Mouse (Mus musculus): ENCODE measurements around the gene Otop3. TPM values are rescaled to one million over a fixed set of nuclear protein-coding genes. Genes with fewer than 3 reads are reported as not detected.
A peak's percentile ranks its signal among the peaks of the same experiment; 100 is the strongest.
"Not testable (repeated sequence)": the region's sequence is repeated elsewhere in the genome, so short reads cannot be mapped to it uniquely, and the experiment has no call there.

The Otop3 gene
- total and polyA plus RNA-seq, 2 experiments from 2014 or later, result 2.2 to 2.7 TPM

DNA sequence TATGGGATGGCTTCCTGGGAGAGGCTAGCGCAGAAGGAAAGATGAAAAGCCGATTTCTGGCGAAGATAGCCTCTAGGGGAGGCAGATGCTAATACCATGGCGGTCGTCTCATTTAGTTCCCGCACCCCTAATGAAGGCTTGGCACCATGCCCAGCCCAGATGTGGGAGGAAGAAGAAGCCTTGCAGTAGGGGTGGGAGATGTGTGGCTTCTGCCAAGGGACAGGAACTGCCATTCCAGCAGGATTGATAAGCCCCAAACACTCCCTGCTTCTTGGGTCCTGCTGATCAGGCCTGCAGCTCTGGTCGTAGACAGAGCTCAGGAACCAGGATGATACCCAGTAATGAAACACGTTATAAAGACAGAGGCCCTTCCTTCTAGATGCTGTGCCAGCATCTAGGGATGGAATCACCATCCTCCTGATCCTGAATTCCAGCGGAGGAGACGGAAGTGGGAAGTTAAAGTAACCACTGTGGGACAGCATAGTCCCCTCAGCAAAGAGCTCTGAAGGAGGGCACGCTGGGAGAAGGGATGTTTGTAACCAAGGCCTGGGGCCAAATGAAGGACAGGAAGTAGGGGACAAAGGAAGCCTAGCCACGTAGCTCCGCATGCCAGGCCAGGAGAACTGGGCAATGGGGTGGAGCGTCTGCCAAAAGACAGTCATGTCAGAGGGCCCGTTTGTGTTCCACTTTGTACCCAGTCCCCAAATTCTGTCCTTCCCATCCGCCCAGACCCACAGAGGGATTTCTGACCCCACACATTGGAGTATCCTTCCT, 49.4 kb downstream of the Otop3 start:
- Histone ChIP-seq H3K27me3 (ENCODE audit: insufficient read depth, low read length) (no peaks in the 10 kb centered on the region), H3K4me2 (ENCODE audit: low read depth, low read length) (peak overlapping the region; percentile 81), H3K4me3 (ENCODE audit: low read length) (peak overlapping the region; percentile 96), H3K36me3 (ENCODE audit: insufficient read depth, low read length) (no peaks in the 10 kb centered on the region), H3K9me3 (ENCODE audit: low read length) (no peaks in the 10 kb centered on the region), H3K4me1 (ENCODE audit: insufficient read depth, low read length) (peaks cover 19% of the 10 kb centered on the region), H3K27ac (peak overlapping the region; percentile 94), H3K9ac (replicated peaks; ENCODE audit: low read length) (peak overlapping the region; percentile 95; the same call in 1 of the 2 replicates)
- ATAC-seq (no peak), DNase-seq (ENCODE audit: low spot score) (peak; percentile 74)
- TF ChIP-seq CTCF (IDR thresholded peaks at IDR 0.05; ENCODE audit: low read depth), result peak; percentile 17; the same call in 1 of the 2 replicates
- 24% methylated on average over 16 of the region's 16 CpGs for WGBS

DNA sequence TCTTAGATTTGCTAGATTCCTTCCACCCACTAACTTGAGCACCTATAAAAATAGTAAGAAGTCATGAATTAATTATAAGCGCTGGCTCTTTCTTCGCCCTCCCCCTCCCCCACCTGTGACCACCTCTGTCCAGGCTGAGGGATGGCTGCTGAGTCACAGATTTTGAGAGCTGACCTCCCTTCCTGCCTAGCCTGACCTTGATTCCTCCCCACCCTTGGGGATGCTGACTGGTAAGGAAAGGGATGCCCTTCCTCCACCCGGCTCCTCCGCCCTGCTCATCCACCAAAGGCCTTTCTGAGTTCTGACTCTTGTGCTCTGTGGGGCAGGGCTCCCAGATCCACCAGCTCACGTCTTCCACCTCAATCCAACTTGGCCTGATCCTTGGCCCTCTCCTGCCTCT, 50.1 kb downstream of the Otop3 start:
- Histone ChIP-seq H3K9me3 (ENCODE audit: low read length) (no peaks in the 10 kb centered on the region), H3K4me3 (ENCODE audit: low read length) (no peak overlapping the region), H3K9ac (replicated peaks; ENCODE audit: low read length) (peak overlapping the region; percentile 95; the same call in 1 of the 2 replicates), H3K27ac (peak overlapping the region; percentile 94; the same call in 1 of the 2 replicates), H3K4me2 (ENCODE audit: low read depth, low read length) (peak overlapping the region; percentile 81), H3K36me3 (ENCODE audit: insufficient read depth, low read length) (no peaks in the 10 kb centered on the region), H3K27me3 (ENCODE audit: insufficient read depth, low read length) (no peaks in the 10 kb centered on the region), H3K4me1 (ENCODE audit: insufficient read depth, low read length) (peaks cover 19% of the 10 kb centered on the region)
- WGBS, result 75% methylated on average over 5 of the region's 5 CpGs
- ATAC-seq (no peak), DNase-seq (ENCODE audit: low spot score) (no peak)
- TF ChIP-seq CTCF (IDR thresholded peaks at IDR 0.05; ENCODE audit: low read depth), result no peak

DNA sequence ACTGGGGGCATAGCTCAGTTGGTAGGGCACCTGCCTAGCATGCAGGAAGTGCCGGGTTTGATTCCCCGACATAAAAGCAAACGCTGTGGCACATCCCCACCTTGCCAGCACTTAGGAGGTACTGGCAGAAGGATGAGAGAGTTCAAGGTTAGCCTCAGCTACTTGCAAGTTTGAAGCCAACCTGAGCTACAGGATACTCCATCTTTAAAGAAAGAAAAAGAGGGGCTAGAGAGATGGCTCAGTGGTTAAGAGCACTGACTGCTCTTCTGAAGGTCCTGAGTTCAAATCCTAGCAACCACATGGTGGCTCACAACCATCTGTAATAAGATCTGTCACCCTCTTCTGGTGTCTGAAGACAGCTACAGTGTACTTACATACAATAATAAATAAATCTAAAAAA, 52.3 kb downstream of the Otop3 start:
- WGBS, result 94% methylated on average over 3 of the region's 3 CpGs
- H3K4me2 ChIP-seq (ENCODE audit: low read depth, low read length); H3K36me3 ChIP-seq (ENCODE audit: insufficient read depth, low read length); H3K9ac ChIP-seq (replicated peaks; ENCODE audit: low read length); H3K4me3 ChIP-seq (ENCODE audit: low read length); H3K9me3 ChIP-seq (ENCODE audit: low read length); ATAC-seq; H3K27ac ChIP-seq; DNase-seq (ENCODE audit: low spot score); H3K27me3 ChIP-seq (ENCODE audit: insufficient read depth, low read length): not testable (repeated sequence)
- peaks cover 19% of the 10 kb centered on the region for H3K4me1 ChIP-seq (ENCODE audit: insufficient read depth, low read length)

DNA sequence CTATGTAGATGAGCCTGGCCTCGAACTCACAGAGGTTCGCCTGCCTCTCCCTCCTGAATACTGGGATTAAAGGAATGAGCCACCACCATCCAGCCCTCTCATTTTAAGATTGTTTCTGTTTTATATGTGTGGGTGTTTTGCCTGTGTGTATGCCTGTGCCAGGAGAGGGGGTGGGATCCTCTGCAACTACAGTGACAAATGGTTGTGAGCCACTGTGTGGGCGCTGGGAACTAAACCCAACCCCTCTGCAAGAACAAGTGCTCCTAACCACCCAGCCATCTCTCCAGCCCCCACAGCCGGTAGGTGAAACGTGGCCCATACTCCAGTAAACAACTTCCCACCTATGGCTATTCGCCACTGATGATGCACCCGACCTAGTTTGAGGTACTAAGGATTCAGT, 56.8 kb downstream of the Otop3 start:
- WGBS, result 90% methylated on average over 7 of the region's 7 CpGs
- Histone ChIP-seq H3K9ac (replicated peaks; ENCODE audit: low read length) (no peak overlapping the region), H3K9me3 (ENCODE audit: low read length) (no peaks in the 10 kb centered on the region), H3K4me1 (ENCODE audit: insufficient read depth, low read length) (no peaks in the 10 kb centered on the region), H3K36me3 (ENCODE audit: insufficient read depth, low read length) (peaks cover 37% of the 10 kb centered on the region), H3K4me3 (ENCODE audit: low read length) (no peak overlapping the region), H3K27me3 (ENCODE audit: insufficient read depth, low read length) (no peaks in the 10 kb centered on the region), H3K27ac (no peak overlapping the region), H3K4me2 (ENCODE audit: low read depth, low read length) (no peak overlapping the region)
- no peak for TF ChIP-seq CTCF (IDR thresholded peaks at IDR 0.05; ENCODE audit: low read depth)
- ATAC-seq (no peak), DNase-seq (ENCODE audit: low spot score) (no peak)

DNA sequence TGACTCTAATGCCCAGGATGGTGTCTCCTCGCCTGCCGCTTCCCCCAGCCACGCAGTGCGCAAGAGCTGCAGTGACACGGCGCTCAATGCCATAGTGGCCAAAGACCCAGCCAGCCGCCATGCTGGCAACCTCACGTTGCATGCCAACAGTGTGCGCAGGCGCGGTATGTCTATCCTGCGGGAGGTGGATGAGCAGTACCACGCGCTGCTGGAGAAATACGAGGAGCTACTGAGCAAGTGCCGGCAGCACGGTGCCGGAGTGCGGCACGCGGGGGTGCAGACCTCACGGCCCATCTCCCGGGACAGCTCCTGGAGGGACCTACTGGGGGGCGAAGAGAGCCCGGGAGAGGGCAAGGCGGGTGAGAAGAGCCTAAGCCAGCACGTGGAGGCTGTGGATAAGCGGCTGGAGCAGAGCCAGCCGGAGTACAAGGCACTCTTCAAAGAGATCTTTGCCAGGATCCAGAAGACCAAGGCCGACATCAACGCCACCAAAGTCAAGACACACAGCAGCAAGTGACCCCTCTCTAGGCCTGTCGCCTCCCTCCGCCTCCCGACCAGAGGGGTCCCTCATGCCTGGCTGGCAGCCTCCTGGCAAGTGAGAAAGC, 59.3 kb downstream of the Otop3 start:
- Histone ChIP-seq H3K27me3 (ENCODE audit: insufficient read depth, low read length) (no peaks in the 10 kb centered on the region), H3K4me1 (ENCODE audit: insufficient read depth, low read length) (no peaks in the 10 kb centered on the region), H3K4me3 (ENCODE audit: low read length) (no peak overlapping the region), H3K27ac (no peak overlapping the region), H3K9ac (replicated peaks; ENCODE audit: low read length) (no peak overlapping the region), H3K36me3 (ENCODE audit: insufficient read depth, low read length) (peaks cover 37% of the 10 kb centered on the region), H3K4me2 (ENCODE audit: low read depth, low read length) (no peak overlapping the region), H3K9me3 (ENCODE audit: low read length) (no peaks in the 10 kb centered on the region)
- no peak for TF ChIP-seq CTCF (IDR thresholded peaks at IDR 0.05; ENCODE audit: low read depth)
- WGBS, result 62% methylated on average over 34 of the region's 34 CpGs
- ATAC-seq, result peak; percentile 39; the same call in 1 of the 2 replicates
- DNase-seq (ENCODE audit: low spot score), result peak; percentile 50

Other genes with a start within 250 kb of the Otop3 start
- 1.2 TPM in 2 replicates for gene Rab37, start 243.3 kb upstream of the Otop3 start, total RNA-seq (2014; rRNA removed)
- 1.2 and 1.3 TPM in 2 replicates for gene Rab37, start 243.3 kb upstream of the Otop3 start, polyA plus RNA-seq (2015; fragmentation: Nextera tagmentation; extraction: Ambion mirVana)
- gene Cd300lf, start 200.7 kb upstream of the Otop3 start, total RNA-seq (2014; rRNA removed), result not detected in 2 replicates
- 0.23 and 0.37 TPM in 2 replicates for gene Cd300lf, start 200.7 kb upstream of the Otop3 start, polyA plus RNA-seq (2015; fragmentation: Nextera tagmentation; extraction: Ambion mirVana)
- 72.6 and 76.9 TPM in 2 replicates for gene Slc9a3r1, start 171.4 kb upstream of the Otop3 start, total RNA-seq (2014; rRNA removed)
- 91.8 and 98.2 TPM in 2 replicates for gene Slc9a3r1, start 171.4 kb upstream of the Otop3 start, polyA plus RNA-seq (2015; fragmentation: Nextera tagmentation; extraction: Ambion mirVana)
- 6.4 and 11.1 TPM in 2 replicates for gene Tmem104, start 147.2 kb upstream of the Otop3 start, total RNA-seq (2014; rRNA removed)
- 10.1 and 13.5 TPM in 2 replicates for gene Tmem104, start 147.2 kb upstream of the Otop3 start, polyA plus RNA-seq (2015; fragmentation: Nextera tagmentation; extraction: Ambion mirVana)
- gene Nat9, start 146.9 kb upstream of the Otop3 start, total RNA-seq (2014; rRNA removed), result 17.3 and 27.8 TPM in 2 replicates
- 17.3 and 22.2 TPM in 2 replicates for gene Nat9, start 146.9 kb upstream of the Otop3 start, polyA plus RNA-seq (2015; fragmentation: Nextera tagmentation; extraction: Ambion mirVana)
- 6.9 and 7.1 TPM in 2 replicates for gene Grin2c, start 67.5 kb upstream of the Otop3 start, total RNA-seq (2014; rRNA removed)
- gene Grin2c, start 67.5 kb upstream of the Otop3 start, polyA plus RNA-seq (2015; fragmentation: Nextera tagmentation; extraction: Ambion mirVana), result 1.0 and 1.1 TPM in 2 replicates
- gene Fdxr, start 57.7 kb upstream of the Otop3 start, total RNA-seq (2014; rRNA removed), result 20.0 and 22.6 TPM in 2 replicates
- 15.0 and 16.4 TPM in 2 replicates for gene Fdxr, start 57.7 kb upstream of the Otop3 start, polyA plus RNA-seq (2015; fragmentation: Nextera tagmentation; extraction: Ambion mirVana)
- gene Fads6, start 37.1 kb upstream of the Otop3 start, total RNA-seq (2014; rRNA removed), result 8.3 and 10.8 TPM in 2 replicates
- 1.8 and 1.9 TPM in 2 replicates for gene Fads6, start 37.1 kb upstream of the Otop3 start, polyA plus RNA-seq (2015; fragmentation: Nextera tagmentation; extraction: Ambion mirVana)
- 0.36 and 0.99 TPM in 2 replicates for gene Otop2, start 27.6 kb upstream of the Otop3 start, total RNA-seq (2014; rRNA removed)
- 0.20 and 0.34 TPM in 2 replicates for gene Otop2, start 27.6 kb upstream of the Otop3 start, polyA plus RNA-seq (2015; fragmentation: Nextera tagmentation; extraction: Ambion mirVana)
- gene Ush1g, start 12.7 kb upstream of the Otop3 start, total RNA-seq (2014; rRNA removed), result 0.37 and 0.47 TPM in 2 replicates
- 0.10 and 0.13 TPM in 2 replicates for gene Ush1g, start 12.7 kb upstream of the Otop3 start, polyA plus RNA-seq (2015; fragmentation: Nextera tagmentation; extraction: Ambion mirVana)
- 78.9 and 87.5 TPM in 2 replicates for gene Hid1, start 33.0 kb downstream of the Otop3 start, total RNA-seq (2014; rRNA removed)
- gene Hid1, start 33.0 kb downstream of the Otop3 start, polyA plus RNA-seq (2015; fragmentation: Nextera tagmentation; extraction: Ambion mirVana), result 55.3 and 58.1 TPM in 2 replicates
- 70.8 and 72.3 TPM in 2 replicates for gene Cdr2l, start 47.2 kb downstream of the Otop3 start, total RNA-seq (2014; rRNA removed)
- gene Cdr2l, start 47.2 kb downstream of the Otop3 start, polyA plus RNA-seq (2015; fragmentation: Nextera tagmentation; extraction: Ambion mirVana), result 17.7 and 18.8 TPM in 2 replicates
- gene Mrpl58, start 69.0 kb downstream of the Otop3 start, total RNA-seq (2014; rRNA removed), result 138 and 204 TPM in 2 replicates
- gene Mrpl58, start 69.0 kb downstream of the Otop3 start, polyA plus RNA-seq (2015; fragmentation: Nextera tagmentation; extraction: Ambion mirVana), result 205 and 210 TPM in 2 replicates
- 203 and 240 TPM in 2 replicates for gene Atp5h, start 85.2 kb downstream of the Otop3 start, total RNA-seq (2014; rRNA removed)
- gene Atp5h, start 85.2 kb downstream of the Otop3 start, polyA plus RNA-seq (2015; fragmentation: Nextera tagmentation; extraction: Ambion mirVana), result 1,097 and 1,122 TPM in 2 replicates
- gene Kctd2, start 85.4 kb downstream of the Otop3 start, total RNA-seq (2014; rRNA removed), result 19.0 and 21.0 TPM in 2 replicates
- 22.1 and 24.5 TPM in 2 replicates for gene Kctd2, start 85.4 kb downstream of the Otop3 start, polyA plus RNA-seq (2015; fragmentation: Nextera tagmentation; extraction: Ambion mirVana)
- not detected in 2 replicates for gene Trim80, start 105.8 kb downstream of the Otop3 start, total RNA-seq (2014; rRNA removed)
- gene Trim80, start 105.8 kb downstream of the Otop3 start, polyA plus RNA-seq (2015; fragmentation: Nextera tagmentation; extraction: Ambion mirVana), result 0.11 TPM in 1 of 2 replicates, not detected in the other
- gene Slc16a5, start 127.7 kb downstream of the Otop3 start, total RNA-seq (2014; rRNA removed), result 0.10 TPM in 1 of 2 replicates, not detected in the other
- gene Slc16a5, start 127.7 kb downstream of the Otop3 start, polyA plus RNA-seq (2015; fragmentation: Nextera tagmentation; extraction: Ambion mirVana), result 0.30 and 0.66 TPM in 2 replicates
- gene Armc7, start 140.9 kb downstream of the Otop3 start, total RNA-seq (2014; rRNA removed), result 9.9 and 11.8 TPM in 2 replicates
- gene Armc7, start 140.9 kb downstream of the Otop3 start, polyA plus RNA-seq (2015; fragmentation: Nextera tagmentation; extraction: Ambion mirVana), result 10.7 and 11.0 TPM in 2 replicates
- 54.3 and 62.2 TPM in 2 replicates for gene Nt5c, start 157.1 kb downstream of the Otop3 start, total RNA-seq (2014; rRNA removed)
- 129 and 130 TPM in 2 replicates for gene Nt5c, start 157.1 kb downstream of the Otop3 start, polyA plus RNA-seq (2015; fragmentation: Nextera tagmentation; extraction: Ambion mirVana)
- gene Jpt1, start 179.7 kb downstream of the Otop3 start, total RNA-seq (2014; rRNA removed), result 640 and 655 TPM in 2 replicates
- gene Jpt1, start 179.7 kb downstream of the Otop3 start, polyA plus RNA-seq (2015; fragmentation: Nextera tagmentation; extraction: Ambion mirVana), result 966 and 1,016 TPM in 2 replicates
- 474 and 477 TPM in 2 replicates for gene Sumo2, start 201.5 kb downstream of the Otop3 start, total RNA-seq (2014; rRNA removed)
- 981 and 1,003 TPM in 2 replicates for gene Sumo2, start 201.5 kb downstream of the Otop3 start, polyA plus RNA-seq (2015; fragmentation: Nextera tagmentation; extraction: Ambion mirVana)
- gene Nup85, start 229.7 kb downstream of the Otop3 start, total RNA-seq (2014; rRNA removed), result 50.2 and 61.9 TPM in 2 replicates
- gene Nup85, start 229.7 kb downstream of the Otop3 start, polyA plus RNA-seq (2015; fragmentation: Nextera tagmentation; extraction: Ambion mirVana), result 80.7 and 81.8 TPM in 2 replicates

All from hindbrain, postnatal 0 days (tissue).